ENCODE assay signal across 13 mouse cellular contexts in the genomic region with DNA sequence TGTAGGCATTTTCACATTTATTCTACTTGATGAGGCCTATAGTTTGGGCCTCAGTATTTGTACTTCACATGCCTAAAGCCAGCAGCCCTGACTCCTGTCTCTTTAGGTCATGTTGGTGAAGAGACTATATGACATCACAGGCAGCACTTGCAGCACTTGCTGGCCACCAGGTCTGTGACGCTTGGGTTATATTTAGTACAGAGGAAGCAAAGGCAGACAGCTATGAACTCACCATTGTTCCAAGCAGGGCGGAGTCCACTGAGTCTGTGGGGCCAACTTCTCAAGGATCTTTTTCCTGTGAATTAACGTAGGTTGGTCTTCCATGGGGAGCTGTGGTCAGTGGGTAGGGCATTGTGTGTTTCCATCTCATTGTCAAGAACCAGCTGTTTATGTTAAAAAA.
A peak's percentile ranks its signal among the peaks of the same experiment; 100 is the strongest.
DNase-seq lines count a peak whose midpoint lies in the region; ATAC-seq lines count a peak whose summit lies in the region.
"Had no signal": no experiment of that assay in that cellular context is flagged by ENCODE, and none has a peak within 500 bp of the region (broad histone marks: within the 10 kb centered on the region; RNA-seq: fewer than 3 reads in every experiment).

No protein-coding gene starts in this region.

- 82% methylated on average over 3 of the region's 3 CpGs for WGBS in kidney, embryonic 15.5 days
- WGBS in heart, embryonic 15.5 days = 33% methylated on average over 3 of the region's 3 CpGs
- whole genome bisulfite sequencing in stomach, embryonic 16.5 days = 54% methylated on average over 3 of the region's 3 CpGs

- peak; percentile 4 for DNase-seq in kidney, adult 11 months
- peak; percentile 17 to 41 for DNase-seq in kidney, postnatal 36 days
- DNase-seq in thymus, postnatal 36 days = no peak
- DNase-seq in cerebellum, adult 9-11 months = no peak
- no peak for DNase-seq in thymus, postnatal 0 days (ENCODE audit: low spot score)
- DNase-seq: cerebellum, adult 8-10 months; layer of hippocampus, adult 9-11 months; thymus, adult 2 months had no signal

- no peaks in the 10 kb centered on the region for H3K36me3 ChIP-seq in kidney, embryonic 15.5 days
- H3K36me3 ChIP-seq in heart, embryonic 15.5 days = no peaks in the 10 kb centered on the region
- no peaks in the 10 kb centered on the region for H3K36me3 ChIP-seq in stomach, embryonic 16.5 days (ENCODE audit: control insufficient read depth, insufficient read depth, low read length)
- H3K36me3 ChIP-seq: hindbrain, embryonic 12.5 days; limb, embryonic 13.5 days had no signal

- no peak for ATAC-seq in kidney, embryonic 15.5 days (replicated peaks; ENCODE audit: low FRiP score)
- ATAC-seq in heart, embryonic 15.5 days (replicated peaks; ENCODE audit: insufficient number of reproducible peaks, insufficient read depth, low FRiP score, low read depth) = peak; percentile 62
- ATAC-seq in stomach, embryonic 16.5 days (ENCODE audit: insufficient read depth, low FRiP score) = peak; percentile 71; the same call in 1 of the 2 replicates

- no peak overlapping the region for H3K27ac ChIP-seq in kidney, embryonic 15.5 days
- H3K27ac ChIP-seq in heart, embryonic 15.5 days = no peak overlapping the region
- no peak overlapping the region for H3K27ac ChIP-seq in stomach, embryonic 16.5 days (ENCODE audit: low read length)
- H3K27ac ChIP-seq: hindbrain, embryonic 12.5 days; limb, embryonic 13.5 days had no signal

- H3K4me2 ChIP-seq in kidney, embryonic 15.5 days = no peak overlapping the region
- H3K4me2 ChIP-seq in heart, embryonic 15.5 days = no peak overlapping the region
- no peak overlapping the region for H3K4me2 ChIP-seq in stomach, embryonic 16.5 days (ENCODE audit: low read depth, low read length)
- H3K4me2 ChIP-seq: hindbrain, embryonic 12.5 days; limb, embryonic 13.5 days had no signal

- no peak overlapping the region for H3K4me3 ChIP-seq in kidney, embryonic 15.5 days (replicated peaks)
- no peak overlapping the region for H3K4me3 ChIP-seq in heart, embryonic 15.5 days
- H3K4me3 ChIP-seq in stomach, embryonic 16.5 days (replicated peaks; ENCODE audit: low read length) = no peak overlapping the region
- H3K4me3 ChIP-seq: hindbrain, embryonic 12.5 days; limb, embryonic 13.5 days had no signal

- H3K27me3 ChIP-seq in kidney, embryonic 15.5 days = 0 out of 2 replicates have a peak, but pooled peaks cover 6% of the 10 kb centered on the region
- no peaks in the 10 kb centered on the region for H3K27me3 ChIP-seq in heart, embryonic 15.5 days
- H3K27me3 ChIP-seq in stomach, embryonic 16.5 days (ENCODE audit: control insufficient read depth, insufficient read depth, low read length) = no peaks in the 10 kb centered on the region
- H3K27me3 ChIP-seq: hindbrain, embryonic 12.5 days had no signal

- no peaks in the 10 kb centered on the region for H3K9me3 ChIP-seq in kidney, embryonic 15.5 days (replicated peaks)
- no peaks in the 10 kb centered on the region for H3K9me3 ChIP-seq in heart, embryonic 15.5 days (replicated peaks)
- H3K9me3 ChIP-seq in stomach, embryonic 16.5 days (replicated peaks; ENCODE audit: control insufficient read depth, low read length) = no peaks in the 10 kb centered on the region
- H3K9me3 ChIP-seq: hindbrain, embryonic 12.5 days had no signal

- H3K9ac ChIP-seq in kidney, embryonic 15.5 days = no peak overlapping the region
- H3K9ac ChIP-seq in heart, embryonic 15.5 days = no peak overlapping the region
- H3K9ac ChIP-seq in stomach, embryonic 16.5 days (ENCODE audit: low read length) = no peak overlapping the region
- H3K9ac ChIP-seq: hindbrain, embryonic 12.5 days; limb, embryonic 13.5 days had no signal

- no peaks in the 10 kb centered on the region for H3K4me1 ChIP-seq in kidney, embryonic 15.5 days
- peaks cover 12% of the 10 kb centered on the region for H3K4me1 ChIP-seq in heart, embryonic 15.5 days (replicated peaks)
- no peaks in the 10 kb centered on the region for H3K4me1 ChIP-seq in stomach, embryonic 16.5 days (ENCODE audit: control insufficient read depth, insufficient read depth, low read length)
- H3K4me1 ChIP-seq: limb, embryonic 13.5 days had no signal

Comparison
In these comparisons a context has a peak if more than half of its experiments do, and no peak if none do; other contexts are left out.
1. DNase-seq: peak in kidney, adult 11 months (single experiment) and kidney, postnatal 36 days (2 of 2); none in thymus, postnatal 36 days (0 of 2), cerebellum, adult 9-11 months (single experiment) and thymus, postnatal 0 days (single experiment).